12 mouse cellular contexts compared by ENCODE assay signal in the genomic region with DNA sequence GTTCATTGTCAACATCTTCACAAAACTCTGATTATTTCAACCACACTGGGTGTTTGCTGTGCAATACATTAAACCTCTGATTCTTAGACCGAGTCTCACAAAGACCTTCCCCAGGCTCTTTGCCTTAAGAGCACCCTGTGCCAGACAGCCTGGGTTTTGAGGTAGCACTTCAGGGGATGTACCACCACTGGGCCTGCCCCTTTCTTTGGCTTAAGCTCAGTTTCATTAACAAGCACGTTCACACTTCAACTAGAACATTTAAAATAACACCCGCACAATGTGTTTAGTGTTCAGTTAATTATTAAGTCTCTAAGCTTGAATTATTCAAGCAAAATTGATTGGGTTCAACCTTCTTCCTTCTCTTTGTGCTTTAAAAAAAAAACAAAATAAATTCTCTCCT.
"Had no signal": no experiment of that assay in that cellular context is flagged by ENCODE, and none has a peak within 500 bp of the region (broad histone marks: within the 10 kb centered on the region; RNA-seq: fewer than 3 reads in every experiment).

No protein-coding gene starts in this region.

- H3K4me3 ChIP-seq: limb, embryonic 13.5 days; midbrain, embryonic 13.5 days had no signal

- DNase-seq: left cerebral cortex, postnatal 4 days; lung, adult 18-20 months; right cerebral cortex, adult 18-20 months; right cerebral cortex, postnatal 25 days; thymus, postnatal 25 days had no signal

- ATAC-seq: hindbrain, embryonic 16.5 days; inflammation-experienced regulatory T-cells, adult 6 months; intestine, postnatal 0 days; midbrain, embryonic 13.5 days had no signal

- H3K4me2 ChIP-seq: limb, embryonic 13.5 days; midbrain, embryonic 13.5 days had no signal

- H3K9me3 ChIP-seq: limb, embryonic 13.5 days; midbrain, embryonic 13.5 days had no signal

- H3K36me3 ChIP-seq: limb, embryonic 13.5 days; midbrain, embryonic 13.5 days had no signal

- H3K27ac ChIP-seq: limb, embryonic 13.5 days; liver, embryonic 14.5 days; midbrain, embryonic 13.5 days; stomach, postnatal 0 days had no signal

- H3K9ac ChIP-seq: limb, embryonic 13.5 days; liver, embryonic 14.5 days; midbrain, embryonic 13.5 days had no signal

- H3K27me3 ChIP-seq: limb, embryonic 13.5 days; midbrain, embryonic 13.5 days had no signal
